In the genomic region with DNA sequence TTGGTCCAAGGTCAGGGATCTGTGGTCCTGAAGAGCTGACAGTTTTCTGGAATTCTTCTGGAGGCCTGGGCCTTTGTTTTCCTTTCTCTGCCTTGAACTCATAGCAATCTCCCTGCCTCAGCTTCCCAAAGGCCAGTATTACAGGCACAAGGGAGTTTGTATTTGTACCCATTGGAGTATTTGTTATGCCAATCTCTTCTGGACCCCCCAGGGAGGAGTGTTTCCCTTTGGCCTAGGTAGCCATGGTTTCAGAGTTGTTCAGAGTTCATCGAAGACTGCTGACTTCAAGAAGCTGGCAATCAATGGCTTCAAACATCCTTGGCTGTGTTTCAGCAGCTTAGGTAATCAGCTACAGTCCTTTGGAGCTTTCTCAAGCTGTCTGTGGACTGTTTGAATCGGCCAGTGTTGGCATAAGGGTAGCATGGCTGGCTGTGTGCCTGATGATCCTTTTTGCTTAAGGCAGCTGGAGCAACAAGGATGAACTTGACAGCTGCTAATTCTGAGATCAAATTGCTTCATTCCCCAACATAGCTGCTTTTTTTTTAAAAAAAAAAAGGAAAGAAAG, we compare ENCODE assay signal across 16 mouse cellular contexts.
A peak's percentile ranks its signal among the peaks of the same experiment; 100 is the strongest.
DNase-seq lines count a peak whose midpoint lies in the region; ATAC-seq and TF ChIP-seq lines count a peak whose summit lies in the region.
"Had no signal": no experiment of that assay in that cellular context is flagged by ENCODE, and none has a peak within 500 bp of the region (broad histone marks: within the 10 kb centered on the region; RNA-seq: fewer than 3 reads in every experiment).

No protein-coding gene starts in this region.

- no peak overlapping the region for H3K9ac ChIP-seq in kidney, embryonic 16.5 days (replicated peaks; ENCODE audit: low read length)
- H3K9ac ChIP-seq in lung, postnatal 0 days (replicated peaks; ENCODE audit: low read depth) = no peak overlapping the region
- H3K9ac ChIP-seq in heart, adult 2 months (ENCODE audit: low read depth, low read length) = no peak overlapping the region
- H3K9ac ChIP-seq: embryonic facial prominence, embryonic 15.5 days; forebrain, embryonic 13.5 days; midbrain, embryonic 13.5 days; neural tube, embryonic 13.5 days had no signal

- DNase-seq in kidney, adult 18-20 months = peak; percentile 63
- DNase-seq in R1 (ENCODE audit: low read depth, low spot score) = peak; percentile 56
- DNase-seq in adrenal gland, postnatal 36 days = peak; percentile 22 to 23
- peak; percentile 9 for DNase-seq in lung, postnatal 0 days (ENCODE audit: low spot score)
- DNase-seq in heart, adult 2 months = no peak
- DNase-seq in heart, postnatal 14 days = no peak
- DNase-seq: cerebellum, adult 11 months; gastrocnemius, adult 2 months; heart, postnatal 36 days; layer of hippocampus, adult 9-11 months; right cerebral cortex, adult 18-20 months had no signal

- H3K4me2 ChIP-seq in kidney, embryonic 16.5 days (replicated peaks; ENCODE audit: low read depth, low read length) = no peak overlapping the region
- H3K4me2 ChIP-seq in lung, postnatal 0 days (replicated peaks; ENCODE audit: low read depth, low read length) = no peak overlapping the region
- H3K4me2 ChIP-seq: embryonic facial prominence, embryonic 15.5 days; forebrain, embryonic 13.5 days; midbrain, embryonic 13.5 days; neural tube, embryonic 13.5 days had no signal

- no peak for TF ChIP-seq EP300 in lung, postnatal 0 days (IDR thresholded peaks at IDR 0.05)
- no peak for TF ChIP-seq EP300 in heart, adult 2 months (IDR thresholded peaks at IDR 0.05; ENCODE audit: insufficient read depth, low read depth, low read length)

- no peaks in the 10 kb centered on the region for H3K4me1 ChIP-seq in kidney, embryonic 16.5 days (ENCODE audit: insufficient read depth, low read length)
- no peaks in the 10 kb centered on the region for H3K4me1 ChIP-seq in lung, postnatal 0 days (ENCODE audit: insufficient read depth, low read depth, low read length)
- no peaks in the 10 kb centered on the region for H3K4me1 ChIP-seq in heart, adult 2 months (ENCODE audit: control insufficient read depth, insufficient read depth, low read length)
- H3K4me1 ChIP-seq: embryonic facial prominence, embryonic 15.5 days; forebrain, embryonic 13.5 days; midbrain, embryonic 13.5 days; neural tube, embryonic 13.5 days had no signal

- WGBS in kidney, embryonic 16.5 days = 79% methylated on average over 2 of the region's 2 CpGs
- 37% methylated on average over 2 of the region's 2 CpGs for WGBS in lung, postnatal 0 days
- 63% methylated on average over 2 of the region's 2 CpGs for WGBS in heart, adult 2 months

- H3K36me3 ChIP-seq in kidney, embryonic 16.5 days (ENCODE audit: insufficient read depth, low read length) = no peaks in the 10 kb centered on the region
- no peaks in the 10 kb centered on the region for H3K36me3 ChIP-seq in lung, postnatal 0 days (ENCODE audit: insufficient read depth, low read length)
- H3K36me3 ChIP-seq in heart, adult 2 months (ENCODE audit: control insufficient read depth, insufficient read depth, low read length) = no peaks in the 10 kb centered on the region
- H3K36me3 ChIP-seq: embryonic facial prominence, embryonic 15.5 days; midbrain, embryonic 13.5 days; neural tube, embryonic 13.5 days had no signal

- H3K79me2 ChIP-seq in heart, adult 2 months (replicated peaks; ENCODE audit: control insufficient read depth, insufficient read depth, low read length) = no peaks in the 10 kb centered on the region

- H3K9me3 ChIP-seq in kidney, embryonic 16.5 days (ENCODE audit: low read length) = no peaks in the 10 kb centered on the region
- no peaks in the 10 kb centered on the region for H3K9me3 ChIP-seq in lung, postnatal 0 days (ENCODE audit: low read length)
- H3K9me3 ChIP-seq: embryonic facial prominence, embryonic 15.5 days; forebrain, embryonic 13.5 days; midbrain, embryonic 13.5 days; neural tube, embryonic 13.5 days had no signal

- intact Hi-C loops in heart, adult 2 months (cut with DNase I) = no loop called here
- intact Hi-C loops in heart, postnatal 14 days (cut with DNase I) = no loop called here

- TF ChIP-seq CTCF in lung, postnatal 0 days (IDR thresholded peaks at IDR 0.05) = no peak
- no peak for TF ChIP-seq CTCF in heart, adult 2 months (IDR thresholded peaks at IDR 0.05)

- H3K27me3 ChIP-seq in kidney, embryonic 16.5 days (ENCODE audit: insufficient read depth, low read length) = peaks cover 22% of the 10 kb centered on the region; the same call in 1 of the 2 replicates
- no peaks in the 10 kb centered on the region for H3K27me3 ChIP-seq in lung, postnatal 0 days (replicated peaks; ENCODE audit: insufficient read depth, low read length)
- no peaks in the 10 kb centered on the region for H3K27me3 ChIP-seq in heart, adult 2 months (ENCODE audit: control insufficient read depth, insufficient read depth, low read length)

- TF ChIP-seq POLR2A in heart, adult 2 months (IDR thresholded peaks at IDR 0.05; ENCODE audit: insufficient read depth, low read depth, low read length) = no peak

- ATAC-seq in kidney, embryonic 16.5 days (ENCODE audit: low FRiP score, low TSS enrichment) = no peak
- no peak for ATAC-seq in lung, postnatal 0 days
- ATAC-seq: forebrain, embryonic 13.5 days; midbrain, embryonic 13.5 days had no signal

- H3K27ac ChIP-seq in kidney, embryonic 16.5 days (ENCODE audit: low read length) = no peak overlapping the region
- no peak overlapping the region for H3K27ac ChIP-seq in lung, postnatal 0 days (ENCODE audit: low read length)
- H3K27ac ChIP-seq in heart, adult 2 months = no peak overlapping the region
- H3K27ac ChIP-seq: embryonic facial prominence, embryonic 15.5 days; forebrain, embryonic 13.5 days; gastrocnemius, adult 2 months; midbrain, embryonic 13.5 days; neural tube, embryonic 13.5 days had no signal

- H3K4me3 ChIP-seq in kidney, embryonic 16.5 days (ENCODE audit: low read length) = no peak overlapping the region
- no peak overlapping the region for H3K4me3 ChIP-seq in lung, postnatal 0 days (ENCODE audit: low read depth, low read length)
- H3K4me3 ChIP-seq in heart, adult 2 months = no peak overlapping the region
- H3K4me3 ChIP-seq: embryonic facial prominence, embryonic 15.5 days; forebrain, embryonic 13.5 days; gastrocnemius, adult 2 months; midbrain, embryonic 13.5 days; neural tube, embryonic 13.5 days had no signal

Comparison
In these comparisons a context has a peak if more than half of its experiments do, and no peak if none do; other contexts are left out.
1. DNase-seq: peak in kidney, adult 18-20 months (single experiment), R1 (single experiment), adrenal gland, postnatal 36 days (2 of 2) and lung, postnatal 0 days (single experiment); none in heart, adult 2 months (0 of 2) and heart, postnatal 14 days (0 of 2).